Mouse (Mus musculus): ENCODE results near the gene Srp68. TPM values are rescaled to one million over a fixed set of nuclear protein-coding genes. Genes with fewer than 3 reads are reported as not detected.
A peak's percentile ranks its signal among the peaks of the same experiment; 100 is the strongest.

Srp68 gene
- polyA plus RNA-seq, 1 experiment from 2014 or later = 95.2 TPM

DNA sequence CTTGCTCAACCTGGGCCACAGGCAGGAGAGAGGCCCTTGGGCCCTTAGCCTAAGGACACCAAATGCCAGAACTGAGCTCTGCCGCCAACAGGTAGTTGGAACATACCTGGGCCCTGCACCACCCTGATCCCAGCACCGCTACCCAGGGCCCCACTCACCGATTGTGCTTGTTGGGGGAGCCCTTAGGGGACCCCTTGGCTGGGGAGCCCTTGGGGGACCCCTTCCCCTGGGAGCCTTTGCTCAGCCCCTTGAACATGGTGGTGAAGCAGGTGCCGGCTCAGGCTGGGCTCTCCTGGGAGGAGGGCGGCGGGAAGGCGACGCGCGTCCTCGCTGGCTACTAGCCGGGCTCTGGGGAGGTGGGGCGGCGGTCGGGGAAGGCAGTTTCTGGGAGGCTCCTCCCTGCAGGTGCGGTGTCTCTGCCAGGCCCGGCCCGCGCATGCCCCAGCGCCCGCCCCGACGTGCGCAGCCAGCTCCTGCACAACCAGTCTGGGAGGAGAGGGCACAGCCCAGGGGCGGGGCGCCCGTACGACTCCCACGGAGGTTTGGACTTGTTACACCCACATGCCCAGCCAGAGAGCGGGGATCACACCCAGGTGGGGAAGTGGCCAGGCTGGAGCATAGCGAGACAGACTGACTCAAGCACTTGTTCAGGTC, 36.1 kb downstream of the Srp68 start, which contains the start of gene Evpl:
TSS of gene Evpl (minus strand) at position 336 of the 654 bp plus-strand sequence.
- H3K27ac ChIP-seq = peak within 1 kb of the TSS; percentile 60
- peak within 1 kb of the TSS; percentile 46 for H3K9ac ChIP-seq

DNA sequence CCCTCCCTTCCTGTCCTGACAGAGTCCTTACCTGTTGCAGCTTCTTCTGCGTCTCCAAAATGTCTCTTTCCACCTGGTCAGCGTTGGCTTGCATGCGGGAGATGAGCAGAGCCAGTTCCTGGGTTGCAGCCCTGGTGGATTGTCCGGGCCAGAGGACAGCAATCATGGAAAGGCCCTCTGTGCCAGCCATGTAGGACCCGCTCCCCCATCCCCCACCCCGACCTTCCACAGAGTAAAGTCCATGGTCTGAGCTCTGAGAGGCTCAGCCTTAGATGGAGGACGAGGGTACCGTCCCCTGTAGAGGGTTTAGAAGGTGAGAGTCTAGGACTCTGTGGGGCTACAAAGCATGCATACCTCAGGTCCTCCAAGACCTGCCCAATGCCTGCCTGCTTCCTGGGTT, 39.1 kb downstream of the Srp68 start:
- H3K27ac ChIP-seq = no peak overlapping the region
- WGBS = 89% methylated on average over 8 of the region's 8 CpGs
- 0 out of 2 replicates have a peak, but pooled peaks cover 2% of the 10 kb centered on the region for H3K36me3 ChIP-seq
- no peaks in the 10 kb centered on the region for H3K9me3 ChIP-seq
- no peak overlapping the region for H3K9ac ChIP-seq
- H3K4me3 ChIP-seq (replicated peaks) = no peak overlapping the region
- 0 out of 2 replicates have a peak, but pooled peaks cover 6% of the 10 kb centered on the region for H3K27me3 ChIP-seq (replicated peaks)
- H3K4me2 ChIP-seq (replicated peaks) = no peak overlapping the region
- no peak for ATAC-seq
- H3K4me1 ChIP-seq (replicated peaks) = peaks cover 15% of the 10 kb centered on the region

More for the DNA sequence above, 36.1 kb downstream of the Srp68 start, which contains the start of gene Evpl:
- peak within 1 kb of the TSS; percentile 31 for H3K4me3 ChIP-seq (replicated peaks)
- no peaks in the 10 kb centered on the region for H3K36me3 ChIP-seq
- peak within 1 kb of the TSS; percentile 66 for H3K4me2 ChIP-seq (replicated peaks)
- 0 out of 2 replicates have a peak, but pooled peaks cover 6% of the 10 kb centered on the region for H3K27me3 ChIP-seq (replicated peaks)
- H3K9me3 ChIP-seq = no peaks in the 10 kb centered on the region
- peaks cover 33% of the 10 kb centered on the region for H3K4me1 ChIP-seq (replicated peaks)
- WGBS = 10% methylated on average over 31 of the region's 31 CpGs
- peak; percentile 95 for ATAC-seq

DNA sequence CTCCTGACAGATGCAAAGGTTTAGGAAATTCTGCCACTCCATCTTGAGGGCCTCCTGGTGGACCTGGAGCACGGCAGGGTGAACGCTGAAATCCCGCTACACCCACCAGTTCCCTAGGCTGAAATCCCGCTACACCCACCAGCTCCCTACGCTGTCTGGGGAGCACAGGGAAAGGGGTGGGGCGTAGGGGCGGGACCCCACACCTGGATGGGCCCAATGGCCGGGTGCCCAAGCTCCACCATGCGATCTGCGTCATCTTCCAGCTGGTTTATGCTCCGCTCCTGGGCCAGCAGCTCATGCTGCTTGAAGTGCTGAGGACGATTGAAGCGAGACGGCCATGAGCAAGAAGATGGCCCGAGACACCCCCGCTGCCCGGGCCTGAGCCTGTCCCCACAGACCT, 41.6 kb downstream of the Srp68 start:
- Histone ChIP-seq H3K4me3 (replicated peaks) (no peak overlapping the region), H3K4me2 (replicated peaks) (0 out of 2 replicates have a peak overlapping the region, but pooled peaks have one; percentile 17), H3K27ac (no peak overlapping the region), H3K9ac (peak overlapping the region; percentile 10; the same call in 1 of the 2 replicates), H3K9me3 (no peaks in the 10 kb centered on the region), H3K36me3 (0 out of 2 replicates have a peak, but pooled peaks cover 2% of the 10 kb centered on the region), H3K27me3 (replicated peaks) (no peaks in the 10 kb centered on the region), H3K4me1 (replicated peaks) (no peaks in the 10 kb centered on the region)
- ATAC-seq = no peak
- 39% methylated on average over 17 of the region's 17 CpGs for WGBS

DNA sequence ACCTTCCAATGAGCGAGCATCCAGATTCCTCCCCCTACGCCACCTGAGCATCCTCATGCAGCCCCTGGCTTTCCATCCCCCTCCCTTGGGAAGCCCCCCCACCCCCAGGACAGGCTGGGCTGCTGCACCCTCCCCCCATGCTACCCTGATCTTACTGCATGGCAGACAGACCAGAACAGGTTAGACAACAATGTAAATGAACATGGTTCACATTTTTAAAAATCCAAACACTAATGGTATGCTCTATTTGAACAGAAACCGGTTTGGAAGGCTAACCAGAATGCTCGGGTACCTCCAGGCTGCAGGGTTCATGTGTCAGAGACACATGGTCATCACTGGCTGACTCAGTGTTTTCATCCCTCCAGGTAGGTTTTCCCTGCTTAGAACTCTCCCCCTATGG, 45.3 kb downstream of the Srp68 start:
- H3K27me3 ChIP-seq (replicated peaks) = 0 out of 2 replicates have a peak, but pooled peaks cover 3% of the 10 kb centered on the region
- no peaks in the 10 kb centered on the region for H3K9me3 ChIP-seq
- no peak overlapping the region for H3K4me3 ChIP-seq (replicated peaks)
- 0 out of 2 replicates have a peak, but pooled peaks cover 2% of the 10 kb centered on the region for H3K36me3 ChIP-seq
- no peaks in the 10 kb centered on the region for H3K4me1 ChIP-seq (replicated peaks)
- H3K4me2 ChIP-seq (replicated peaks) = no peak overlapping the region
- 61% methylated on average over 4 of the region's 4 CpGs for WGBS
- no peak overlapping the region for H3K27ac ChIP-seq
- no peak for ATAC-seq
- H3K9ac ChIP-seq = no peak overlapping the region

DNA sequence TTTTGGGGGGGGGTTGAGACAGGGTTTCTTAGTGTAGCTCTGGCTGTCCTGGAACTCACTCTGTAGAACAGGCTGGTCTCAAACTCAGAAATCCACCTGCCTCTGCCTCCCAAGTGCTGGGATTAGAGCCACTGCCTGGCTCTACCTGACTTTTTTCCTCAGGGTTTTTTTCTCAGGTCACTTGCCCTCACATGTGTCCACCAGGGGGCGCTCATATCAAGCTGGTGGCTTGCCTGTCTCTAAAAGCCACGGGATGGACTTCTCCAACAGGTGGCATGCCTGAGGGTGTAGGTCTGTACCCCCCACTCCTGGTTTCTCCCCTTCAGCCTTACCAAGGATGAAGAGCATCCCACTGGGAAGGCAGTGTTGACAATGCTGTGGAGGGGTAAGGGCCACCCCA, 47.6 kb downstream of the Srp68 start:
- Histone ChIP-seq H3K4me2 (replicated peaks) (no peak overlapping the region), H3K36me3 (no peaks in the 10 kb centered on the region), H3K9ac (no peak overlapping the region), H3K27me3 (replicated peaks) (peaks cover 8% of the 10 kb centered on the region; the same call in 1 of the 2 replicates), H3K9me3 (no peaks in the 10 kb centered on the region), H3K4me3 (replicated peaks) (no peak overlapping the region), H3K4me1 (replicated peaks) (peaks cover 7% of the 10 kb centered on the region; the same call in 1 of the 2 replicates), H3K27ac (no peak overlapping the region)
- 2% methylated on average over 2 of the region's 2 CpGs for WGBS
- ATAC-seq = peak; percentile 23; the same call in 1 of the 2 replicates

DNA sequence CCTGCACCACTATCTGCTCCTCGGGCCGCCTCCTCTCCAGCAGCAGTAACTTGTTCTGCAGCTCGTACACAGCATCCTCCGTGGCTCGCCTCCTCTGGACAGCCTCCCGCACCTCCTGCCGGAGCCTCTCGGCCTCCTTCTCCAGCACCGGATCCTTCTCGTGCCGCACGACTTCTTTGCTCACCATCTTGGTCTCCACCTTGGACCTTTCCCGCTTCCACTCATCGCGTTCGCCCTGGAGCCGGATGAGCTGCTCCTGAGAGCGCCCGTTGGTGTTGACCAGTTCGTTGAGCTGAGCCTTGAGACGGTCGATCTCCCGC, 51.3 kb downstream of the Srp68 start:
- Histone ChIP-seq H3K4me3 (replicated peaks) (peak overlapping the region; percentile 23), H3K4me2 (replicated peaks) (peak overlapping the region; percentile 68), H3K27me3 (replicated peaks) (peaks cover 11% of the 10 kb centered on the region; the same call in 1 of the 2 replicates), H3K9me3 (no peaks in the 10 kb centered on the region), H3K27ac (peak overlapping the region; percentile 4; the same call in 1 of the 2 replicates), H3K9ac (peak overlapping the region; percentile 36), H3K4me1 (replicated peaks) (peaks cover 24% of the 10 kb centered on the region), H3K36me3 (no peaks in the 10 kb centered on the region)
- no peak for ATAC-seq
- WGBS = 20% methylated on average over 23 of the region's 23 CpGs

DNA sequence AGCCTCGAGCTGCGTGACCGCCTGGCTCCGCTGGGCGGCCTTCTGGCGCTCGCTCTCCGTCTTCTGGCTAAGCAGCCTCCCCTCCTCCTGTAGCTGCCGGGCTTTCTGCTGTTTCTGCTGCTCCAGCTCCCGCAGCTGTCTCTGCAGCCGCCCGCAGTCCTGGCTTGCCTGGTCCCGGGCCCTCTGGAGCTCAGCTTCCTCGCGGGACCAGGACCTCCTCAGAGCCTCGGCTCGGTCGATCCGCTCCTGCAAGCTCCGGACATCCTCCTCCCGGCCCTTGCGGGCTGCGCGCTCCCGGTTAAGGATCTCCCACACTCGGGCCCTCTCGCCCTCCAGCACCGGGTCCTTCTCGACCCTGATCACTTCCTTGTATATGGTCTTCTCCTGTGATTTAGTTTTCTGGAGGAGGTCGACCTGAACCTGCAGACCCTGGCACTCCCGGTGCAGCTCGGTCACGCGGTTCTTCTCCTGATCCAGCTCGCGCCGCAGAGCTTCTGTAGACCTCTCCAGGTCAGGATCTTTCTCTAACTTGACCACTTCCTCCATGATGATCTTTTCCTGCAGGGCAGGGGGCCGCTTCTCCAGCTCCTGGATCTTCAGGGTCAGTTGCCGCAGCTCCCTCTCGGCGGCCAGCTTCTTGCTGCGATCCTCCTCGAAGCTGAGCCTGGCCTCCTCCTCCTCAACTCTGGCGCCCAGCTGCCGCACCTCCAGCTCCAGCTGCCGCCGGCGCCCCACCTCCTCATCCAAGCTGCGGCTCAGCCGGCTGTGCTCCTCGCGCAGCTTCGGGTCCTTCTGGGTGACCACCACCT, 51.9 kb downstream of the Srp68 start:
- Histone ChIP-seq H3K36me3 (no peaks in the 10 kb centered on the region), H3K4me3 (replicated peaks) (peak overlapping the region; percentile 23), H3K4me1 (replicated peaks) (peaks cover 24% of the 10 kb centered on the region), H3K27me3 (replicated peaks) (peaks cover 11% of the 10 kb centered on the region; the same call in 1 of the 2 replicates), H3K4me2 (replicated peaks) (peak overlapping the region; percentile 68), H3K27ac (peak overlapping the region; percentile 4; the same call in 1 of the 2 replicates), H3K9me3 (no peaks in the 10 kb centered on the region), H3K9ac (peak overlapping the region; percentile 36)
- WGBS = 18% methylated on average over 53 of the region's 53 CpGs
- no peak for ATAC-seq

DNA sequence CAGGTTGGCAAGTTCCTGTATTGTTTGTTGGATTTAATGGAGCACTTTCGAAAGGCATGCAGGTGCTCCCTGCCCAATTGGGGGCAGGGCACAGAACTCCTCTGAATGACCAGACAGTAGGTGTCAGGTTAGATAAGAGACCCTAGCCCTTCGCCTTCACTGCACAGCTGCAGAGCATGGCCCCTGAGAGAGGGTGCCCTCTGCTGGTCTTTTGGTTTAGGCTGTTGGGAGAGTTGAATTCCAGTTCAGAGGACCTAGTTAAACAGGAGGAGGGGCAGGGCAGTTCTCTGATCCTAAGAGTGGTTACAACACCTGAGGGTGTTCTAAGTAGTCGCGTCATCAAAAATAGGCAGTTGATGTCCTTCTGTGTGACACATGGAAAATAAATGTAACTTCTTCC, 54.1 kb downstream of the Srp68 start:
- ATAC-seq = peak; percentile 54
- H3K4me1 ChIP-seq (replicated peaks) = peaks cover 24% of the 10 kb centered on the region
- H3K27me3 ChIP-seq (replicated peaks) = peaks cover 11% of the 10 kb centered on the region; the same call in 1 of the 2 replicates
- H3K36me3 ChIP-seq = no peaks in the 10 kb centered on the region
- H3K9ac ChIP-seq = no peak overlapping the region
- no peak overlapping the region for H3K4me2 ChIP-seq (replicated peaks)
- 23% methylated on average over 4 of the region's 4 CpGs for whole genome bisulfite sequencing
- H3K4me3 ChIP-seq (replicated peaks) = no peak overlapping the region
- 0 out of 2 replicates have a peak overlapping the region, but pooled peaks have one; percentile 77 for H3K27ac ChIP-seq
- no peaks in the 10 kb centered on the region for H3K9me3 ChIP-seq

DNA sequence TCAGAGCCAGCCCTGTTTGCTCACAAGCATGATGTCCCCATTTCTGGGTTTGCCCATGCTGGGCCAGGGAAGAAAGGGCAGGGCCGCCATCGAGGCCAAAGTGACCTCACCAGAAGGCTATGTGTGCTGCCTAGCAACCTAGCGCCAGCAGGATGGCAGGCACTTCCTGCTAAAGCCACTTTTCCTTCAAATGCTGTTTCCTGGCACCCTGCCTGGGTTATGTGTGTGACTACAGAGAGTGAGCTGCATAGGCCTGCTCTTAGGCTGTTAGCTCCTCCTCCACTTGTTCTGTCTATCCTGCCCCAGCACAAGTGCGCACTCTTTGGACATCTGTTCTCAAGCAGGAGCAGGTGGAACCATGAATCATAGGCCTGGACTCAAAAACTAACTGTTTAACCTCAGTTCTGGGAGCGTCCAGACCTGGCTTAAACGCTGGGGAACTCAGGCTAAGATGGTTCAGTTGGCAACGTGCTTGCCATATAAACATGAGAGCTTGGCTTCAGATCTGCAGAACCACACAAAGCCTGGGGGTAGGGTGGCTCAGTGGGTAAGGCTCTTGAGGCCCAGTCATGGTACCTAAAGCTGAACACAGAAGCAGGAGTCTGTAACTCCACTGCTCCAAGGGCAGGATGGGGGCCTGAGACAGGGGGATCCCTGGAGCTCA, 55.1 kb downstream of the Srp68 start:
- peak; percentile 76 for ATAC-seq
- Histone ChIP-seq H3K27ac (peak overlapping the region; percentile 77), H3K36me3 (no peaks in the 10 kb centered on the region), H3K4me3 (replicated peaks) (no peak overlapping the region), H3K4me1 (replicated peaks) (peaks cover 24% of the 10 kb centered on the region), H3K27me3 (replicated peaks) (peaks cover 9% of the 10 kb centered on the region; the same call in 1 of the 2 replicates), H3K4me2 (replicated peaks) (no peak overlapping the region), H3K9me3 (no peaks in the 10 kb centered on the region), H3K9ac (no peak overlapping the region)
- WGBS = 37% methylated on average over 7 of the region's 7 CpGs

DNA sequence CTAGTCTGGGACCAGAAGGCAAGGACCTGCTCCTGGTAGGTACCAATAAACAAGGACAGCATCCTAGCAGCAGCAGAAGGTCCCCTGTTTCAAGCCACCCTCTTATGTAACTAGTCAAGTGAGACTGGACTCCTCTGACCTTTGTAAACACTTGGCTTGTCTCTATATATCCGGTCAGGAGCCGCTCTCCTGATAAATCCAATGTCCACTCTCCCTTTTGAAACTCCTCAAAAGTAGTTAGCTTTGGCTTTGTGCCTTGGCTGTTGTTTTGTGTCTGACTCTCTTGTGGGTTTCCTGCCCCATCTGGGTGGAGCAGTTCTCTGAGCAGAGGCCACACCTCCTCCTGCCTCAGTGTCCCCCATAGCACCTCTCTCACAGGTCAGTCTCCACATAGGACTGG, 55.8 kb downstream of the Srp68 start:
- H3K9ac ChIP-seq = no peak overlapping the region
- no peaks in the 10 kb centered on the region for H3K36me3 ChIP-seq
- 68% methylated on average over 2 of the region's 2 CpGs for WGBS
- no peaks in the 10 kb centered on the region for H3K9me3 ChIP-seq
- H3K27me3 ChIP-seq (replicated peaks) = peaks cover 4% of the 10 kb centered on the region; the same call in 1 of the 2 replicates
- ATAC-seq = no peak; the same call in 1 of the 2 replicates
- no peak overlapping the region for H3K4me3 ChIP-seq (replicated peaks)
- H3K4me2 ChIP-seq (replicated peaks) = no peak overlapping the region
- peak overlapping the region; percentile 77 for H3K27ac ChIP-seq
- H3K4me1 ChIP-seq (replicated peaks) = peaks cover 24% of the 10 kb centered on the region

DNA sequence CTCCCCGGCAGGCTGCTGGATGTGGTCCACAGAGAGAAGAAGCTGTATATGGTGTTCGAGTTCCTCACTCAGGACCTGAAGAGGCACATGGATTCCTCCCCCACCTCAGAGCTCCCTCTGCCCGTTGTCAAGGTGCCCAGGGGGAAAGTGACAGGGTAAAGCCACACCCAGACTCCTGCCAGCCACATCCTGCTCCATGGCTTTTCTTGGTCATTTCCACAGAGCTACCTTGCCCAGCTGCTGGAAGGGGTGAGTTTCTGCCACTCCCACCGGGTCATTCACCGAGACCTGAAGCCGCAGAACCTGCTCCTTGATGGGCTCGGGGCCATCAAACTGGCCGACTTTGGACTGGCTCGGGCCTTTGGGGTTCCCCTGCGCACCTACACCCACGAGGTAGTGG, 57.5 kb downstream of the Srp68 start:
- Histone ChIP-seq H3K27me3 (replicated peaks) (peaks cover 3% of the 10 kb centered on the region; the same call in 1 of the 2 replicates), H3K9me3 (no peaks in the 10 kb centered on the region), H3K4me3 (replicated peaks) (no peak overlapping the region), H3K27ac (no peak overlapping the region), H3K4me1 (replicated peaks) (peaks cover 18% of the 10 kb centered on the region), H3K4me2 (replicated peaks) (no peak overlapping the region), H3K9ac (no peak overlapping the region), H3K36me3 (no peaks in the 10 kb centered on the region)
- 83% methylated on average over 11 of the region's 11 CpGs for WGBS
- ATAC-seq = no peak

DNA sequence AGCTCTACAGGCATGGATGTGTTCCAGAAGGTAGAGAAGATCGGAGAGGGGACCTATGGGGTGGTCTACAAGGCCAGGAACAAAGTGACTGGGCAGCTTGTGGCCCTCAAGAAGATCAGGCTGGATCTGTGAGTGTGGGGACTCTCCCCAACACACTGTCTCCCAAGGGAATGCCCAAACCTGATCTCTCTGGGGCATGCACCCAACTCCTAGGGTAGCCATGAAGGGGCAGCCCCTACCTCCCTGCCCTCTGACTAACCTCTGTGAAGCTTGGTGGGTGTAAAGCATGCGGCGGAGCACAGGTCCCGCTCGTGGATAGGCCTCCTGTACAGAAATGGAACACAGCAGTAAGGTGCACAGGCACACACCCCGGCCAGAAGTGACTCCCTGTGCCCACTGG, 58.0 kb downstream of the Srp68 start:
- 88% methylated on average over 6 of the region's 6 CpGs for WGBS
- Histone ChIP-seq H3K4me2 (replicated peaks) (no peak overlapping the region), H3K9ac (no peak overlapping the region), H3K27ac (no peak overlapping the region), H3K4me3 (replicated peaks) (no peak overlapping the region), H3K36me3 (no peaks in the 10 kb centered on the region), H3K9me3 (no peaks in the 10 kb centered on the region), H3K4me1 (replicated peaks) (peaks cover 18% of the 10 kb centered on the region), H3K27me3 (replicated peaks) (no peaks in the 10 kb centered on the region)
- ATAC-seq = no peak

Measured in intestine, embryonic 15.5 days (tissue).